Mouse (Mus musculus) CH12.LX (cell line): ENCODE data around the gene Baiap2l1. TPM values are rescaled to one million over a fixed set of nuclear protein-coding genes. Genes with fewer than 3 reads are reported as not detected.

Experiments used
- DNase-seq: peaks from one replicate; pipeline ENCODE4 v3.0.0-alpha.2; 2013; ENCODE audit errors: extremely low read depth
- H3K27ac ChIP-seq: 2 replicates; pipeline ENCODE4 v1.5.1; 2012; ENCODE audit warnings: low read depth, mild to moderate bottlenecking, control low read depth, moderate library complexity; ENCODE audit not compliant: insufficient read depth
- H3K27me3 ChIP-seq: replicated peaks from 2 replicates; pipeline ENCODE3; 2012; ENCODE audit warnings: inconsistent platforms
- H3K36me3 ChIP-seq, 2 experiments: replicated peaks in 1 of 2; 2 replicates each; pipeline versions ENCODE3 to v1.6.1; 2012; ENCODE audit warnings: inconsistent platforms in 1 of 2, low read length in 1 of 2, mild to moderate bottlenecking in 1 of 2, mixed read lengths in 1 of 2, moderate library complexity in 1 of 2; ENCODE audit not compliant: control insufficient read depth in 1 of 2, insufficient read depth in 1 of 2
- H3K4me1 ChIP-seq, 2 experiments: 2 replicates each; pipeline ENCODE4 v1.6.1; 2012; ENCODE audit warnings: inconsistent platforms in 1 of 2, moderate library complexity in 1 of 2; ENCODE audit not compliant: insufficient read depth in 2 of 2, control insufficient read depth in 1 of 2
- H3K4me2 ChIP-seq: 2 replicates; pipeline ENCODE4 v1.6.1; 2012; ENCODE audit warnings: low read depth, mild to moderate bottlenecking, control low read depth; ENCODE audit not compliant: poor library complexity, insufficient read depth, severe bottlenecking
- H3K4me3 ChIP-seq, 3 experiments: fragments of 150-350 bp in 1 of 3; sonication (generic) in 1 of 3; replicated peaks in 1 of 3; 2 replicates each; pipeline versions ENCODE3 to v1.5.1; 2011 to 2012; ENCODE audit warnings: low read depth in 2 of 3, low read length in 2 of 3, mild to moderate bottlenecking in 2 of 3, moderate library complexity in 2 of 3, control low read depth in 1 of 3, improper control_type of control experiment in 1 of 3, inconsistent platforms in 1 of 3, mixed read lengths in 1 of 3; ENCODE audit not compliant: poor library complexity in 1 of 3
- H3K79me2 ChIP-seq: replicated peaks from 2 replicates; pipeline ENCODE4 v1.6.1; 2012; ENCODE audit warnings: mild to moderate bottlenecking, moderate library complexity; ENCODE audit not compliant: control insufficient read depth, poor library complexity, insufficient read depth, severe bottlenecking; ENCODE audit errors: extremely low read depth
- H3K9ac ChIP-seq: 2 replicates; pipeline ENCODE4 v1.6.1; 2012; ENCODE audit warnings: low read depth, mild to moderate bottlenecking, control low read depth, moderate library complexity; ENCODE audit not compliant: insufficient read depth
- H3K9me3 ChIP-seq: replicated peaks from 2 replicates; pipeline ENCODE3; 2012; ENCODE audit warnings: low read length, inconsistent platforms, mixed read lengths
- CHD1 ChIP-seq: IDR thresholded peaks from 2 replicates; pipeline ENCODE4 v1.6.1; 2012; ENCODE audit warnings: low read depth, low read length, improper control_type of control experiment, inconsistent platforms
- CTCF ChIP-seq, 2 experiments: IDR thresholded peaks in 1 of 2; conservative IDR thresholded peaks in 1 of 2; 2 replicates each; pipeline ENCODE4 v1.5.1; 2011 to 2012; ENCODE audit warnings: low read depth in 2 of 2, low read length in 2 of 2, improper control_type of control experiment in 1 of 2, inconsistent platforms in 1 of 2, mild to moderate bottlenecking in 1 of 2, moderate library complexity in 1 of 2
- EP300 ChIP-seq: IDR thresholded peaks from 2 replicates; pipeline ENCODE4 v1.6.1; 2011; ENCODE audit warnings: low read length, improper control_type of control experiment
- JUN ChIP-seq: IDR thresholded peaks from 2 replicates; pipeline ENCODE4 v1.6.1; 2011; ENCODE audit warnings: low read depth, mild to moderate bottlenecking, low read length, improper control_type of control experiment, moderate library complexity; ENCODE audit not compliant: insufficient read depth
- JUND ChIP-seq: conservative IDR thresholded peaks from 2 replicates; pipeline ENCODE4 v1.6.1; 2011; ENCODE audit warnings: low read depth, low read length, improper control_type of control experiment
- MAFK ChIP-seq: IDR thresholded peaks from 2 replicates; pipeline ENCODE4 v1.6.1; 2011; ENCODE audit warnings: low read length, improper control_type of control experiment; ENCODE audit not compliant: insufficient replicate concordance
- MXI1 ChIP-seq: IDR thresholded peaks from 2 replicates; pipeline ENCODE4 v1.6.1; 2011; ENCODE audit warnings: mild to moderate bottlenecking, low read depth, low read length, improper control_type of control experiment
- NELFE ChIP-seq: IDR thresholded peaks from 2 replicates; pipeline ENCODE4 v1.6.1; 2011; ENCODE audit warnings: low read depth, low read length, improper control_type of control experiment
- RCOR1 ChIP-seq: conservative IDR thresholded peaks from 2 replicates; pipeline ENCODE4 v1.6.1; 2012; ENCODE audit warnings: low read depth, mild to moderate bottlenecking, inconsistent platforms, low read length, improper control_type of control experiment
- SIN3A ChIP-seq: IDR thresholded peaks from 2 replicates; pipeline ENCODE4 v1.6.1; 2012; ENCODE audit warnings: low read length, improper control_type of control experiment, inconsistent platforms
- TCF12 ChIP-seq: IDR thresholded peaks from 2 replicates; pipeline ENCODE4 v1.6.1; 2014; ENCODE audit warnings: low read depth, mild to moderate bottlenecking, inconsistent platforms, low read length, improper control_type of control experiment
- USF1 ChIP-seq: IDR thresholded peaks from 2 replicates; pipeline ENCODE4 v1.6.1; 2014; ENCODE audit warnings: low read depth, mild to moderate bottlenecking, inconsistent platforms, low read length, improper control_type of control experiment
- dilution Hi-C: fragments of 300-500 bp; cut with MboI; formaldehyde crosslinking; loops from 2 replicates; pipeline ENCODE4 v1.14.3; 2020; ENCODE audit warnings: low sequenced_read_pairs; ENCODE audit not compliant: extremely low pct_unique_long_range_greater_than_20kb, extremely low pct_ligation_motif_present
- in situ Hi-C: fragments of 300-500 bp; cut with MboI; formaldehyde crosslinking; loops from 3 replicates; pipeline ENCODE4 v1.14.3; 2019; ENCODE audit warnings: low sequenced_read_pairs, low pct_ligation_motif_present, low pct_unique_long_range_greater_than_20kb, mixed read lengths
- polyA plus RNA-seq: library from polyadenylated mRNA; unstranded; fragments of >175 nt; gene quantifications from 2 replicates; pipeline ENCODE4 v1.2.1, GENCODE M21; 2012; ENCODE audit warnings: low read depth; ENCODE audit not compliant: insufficient read length
- total RNA-seq, 2 experiments: library from RNA; depleted of rRNA; stranded (reverse); fragments of 300-350 nt in 1 of 2; fragments of >200 nt in 1 of 2; gene quantifications; 2 replicates each; pipeline ENCODE4 v1.2.3; 2012 to 2014

Baiap2l1 gene
- total and polyA plus RNA-seq, 3 experiments: 0.04 to 0.40 (median 0.11) TPM

- Histone ChIP-seq H3K79me2 (no peaks in the 10 kb centered on the region), H3K4me3 (no peak overlapping the region), H3K9me3 (no peaks in the 10 kb centered on the region), H3K36me3 (no peaks in the 10 kb centered on the region), H3K4me2 (no peak overlapping the region), H3K9ac (no peak overlapping the region), H3K27me3 (no peaks in the 10 kb centered on the region), H3K27ac (no peak overlapping the region), H3K4me1 (peaks cover 0 to 7% of the 10 kb centered on the region in 2 experiments; a peak in 2 of 4 replicates)
- TF ChIP-seq RCOR1 (no peak), NELFE (no peak), MAFK (no peak), SIN3A (no peak), JUN (no peak)
- dilution Hi-C loops (no loop called here), in situ Hi-C loops (no loop called here)
- DNase-seq: no peak
Measured at GRCm38 (mm10) chr5:144312183-144312582, 45.7 kb downstream of the Baiap2l1 start.

DNA sequence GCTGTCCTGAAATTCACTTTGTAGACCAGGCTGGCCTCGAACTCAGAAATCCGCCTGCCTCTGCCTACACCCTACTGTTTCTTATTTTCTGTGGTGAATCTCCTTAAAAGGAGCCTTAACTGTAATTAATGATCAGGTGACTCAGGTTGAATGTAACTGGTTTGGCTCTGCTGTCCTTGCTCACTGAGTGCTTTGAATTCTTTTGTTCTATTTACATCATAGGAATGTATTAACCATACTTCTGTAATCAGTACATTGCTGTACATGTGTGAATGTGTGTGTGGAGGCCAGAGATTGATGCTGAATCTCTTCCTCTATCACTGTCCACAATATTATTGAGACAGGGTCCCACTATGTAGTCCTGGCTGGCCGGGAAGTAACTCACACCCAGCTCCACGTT, 49.0 kb downstream of the Baiap2l1 start:
- no peak for DNase-seq
- H3K9me3 ChIP-seq: no peaks in the 10 kb centered on the region

DNA sequence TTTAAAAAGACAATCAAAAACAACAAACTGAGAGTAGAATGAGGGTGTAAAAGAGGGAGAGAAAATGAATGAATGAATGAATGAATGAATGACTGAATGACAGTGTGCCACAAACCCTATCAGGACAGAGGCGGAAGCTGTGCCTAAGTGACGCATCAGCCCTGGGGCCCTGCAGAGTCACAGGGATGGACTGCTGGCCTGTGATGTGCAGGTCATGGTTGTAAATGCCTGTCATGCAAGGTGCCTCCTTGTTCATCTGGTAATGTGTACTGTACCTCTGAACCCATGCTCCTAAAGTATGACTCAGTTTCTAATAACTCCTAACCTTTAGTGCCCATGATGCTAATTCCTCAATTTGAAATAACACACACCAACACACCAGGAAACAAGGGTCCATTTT, 54.8 kb downstream of the Baiap2l1 start:
- no peaks in the 10 kb centered on the region for H3K36me3 ChIP-seq
- no peaks in the 10 kb centered on the region for H3K4me1 ChIP-seq
- H3K79me2 ChIP-seq: no peaks in the 10 kb centered on the region
- in situ Hi-C loops: no loop called here
- TF ChIP-seq TCF12 (no peak), MXI1 (no peak), CTCF (conservative IDR thresholded peaks at IDR 0.05 in 1 of 2, IDR thresholded peaks at IDR 0.05 in 1 of 2; ENCODE audit: low read depth in 2 of 2, low read length in 2 of 2) (no peak), RCOR1 (no peak), JUN (no peak), USF1 (no peak), JUND (no peak)
- TF ChIP-seq, all 38 proteins: peak for 0
- H3K4me3 ChIP-seq: no peak overlapping the region
- dilution Hi-C loops: no loop called here
- H3K4me2 ChIP-seq: no peak overlapping the region
- H3K27ac ChIP-seq: no peak overlapping the region
- no peak overlapping the region for H3K9ac ChIP-seq
- no peak for DNase-seq
- no peaks in the 10 kb centered on the region for H3K9me3 ChIP-seq
- H3K27me3 ChIP-seq: no peaks in the 10 kb centered on the region

More for the DNA sequence above, 49.0 kb downstream of the Baiap2l1 start:
- Histone ChIP-seq H3K9ac (no peak overlapping the region), H3K4me2 (no peak overlapping the region), H3K27me3 (no peaks in the 10 kb centered on the region), H3K27ac (no peak overlapping the region), H3K4me1 (peaks cover 0 to 7% of the 10 kb centered on the region in 2 experiments; a peak in 2 of 4 replicates), H3K36me3 (no peaks in the 10 kb centered on the region), H3K4me3 (no peak overlapping the region), H3K79me2 (no peaks in the 10 kb centered on the region)
- dilution Hi-C loops (no loop called here), in situ Hi-C loops (no loop called here)
- no peak for TF ChIP-seq MAFK
- no peak for TF ChIP-seq CHD1
- TF ChIP-seq EP300: no peak
